Mouse (Mus musculus): Measurements from ENCODE around the gene Mapkbp1. TPM values are rescaled to one million over a fixed set of nuclear protein-coding genes. Genes with fewer than 3 reads are reported as not detected.

Gene Mapkbp1
- polyA plus RNA-seq, 1 experiment from 2014 or later, result 4.7 TPM

DNA sequence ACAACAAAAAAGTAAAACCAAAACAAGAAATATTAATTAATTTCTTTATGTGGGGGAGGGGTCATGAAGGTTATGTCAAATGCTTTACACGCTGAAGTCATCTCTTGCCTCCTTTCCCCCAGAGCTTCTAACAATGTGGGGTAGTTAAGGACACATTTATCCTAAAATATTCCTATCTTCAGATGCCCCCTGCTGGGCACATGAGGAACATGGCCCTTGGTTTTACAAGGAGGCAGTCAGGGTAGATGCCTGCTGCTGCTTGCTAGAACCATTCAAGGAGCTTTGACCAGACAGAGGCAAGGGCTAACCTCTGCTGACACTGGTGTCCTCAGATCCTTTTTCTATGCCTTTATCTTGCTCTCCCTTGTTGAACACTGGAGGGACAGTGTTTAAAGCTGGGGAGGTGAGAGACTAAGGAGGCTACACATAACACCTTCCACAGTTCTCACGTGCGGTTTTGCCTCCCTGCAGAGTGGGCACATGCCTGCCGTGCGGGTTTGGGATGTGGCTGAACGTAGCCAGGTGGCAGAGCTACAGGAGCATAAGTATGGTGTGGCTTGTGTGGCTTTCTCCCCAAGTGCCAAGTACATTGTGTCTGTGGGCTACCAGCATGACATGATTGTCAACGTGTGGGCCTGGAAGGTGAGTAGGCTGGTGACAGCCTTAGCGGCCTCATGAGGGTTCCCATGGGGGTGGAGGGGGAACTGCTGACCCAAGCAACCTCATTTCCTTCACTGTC, 39.1 kb downstream of the Mapkbp1 start:
- Histone ChIP-seq H3K4me3 (no peak overlapping the region), H3K27ac (replicated peaks) (no peak overlapping the region), H3K9ac (replicated peaks) (no peak overlapping the region), H3K9me3 (no peaks in the 10 kb centered on the region), H3K4me1 (no peaks in the 10 kb centered on the region), H3K36me3 (peaks cover 21% of the 10 kb centered on the region), H3K27me3 (no peaks in the 10 kb centered on the region), H3K4me2 (replicated peaks) (no peak overlapping the region)
- ATAC-seq (ENCODE audit: low FRiP score, low read depth), result no peak
- 88% methylated on average over 8 of the region's 8 CpGs for WGBS

- Histone ChIP-seq H3K4me2 (replicated peaks) (no peak overlapping the region), H3K27me3 (no peaks in the 10 kb centered on the region), H3K9me3 (no peaks in the 10 kb centered on the region), H3K4me1 (no peaks in the 10 kb centered on the region), H3K4me3 (no peak overlapping the region), H3K36me3 (peaks cover 33% of the 10 kb centered on the region), H3K27ac (replicated peaks) (no peak overlapping the region), H3K9ac (replicated peaks) (0 out of 2 replicates have a peak overlapping the region, but pooled peaks have one; percentile 6)
- 88% methylated on average over 13 of the region's 13 CpGs for whole genome bisulfite sequencing
- ATAC-seq (ENCODE audit: low FRiP score, low read depth), result no peak
These were observed 40.4 kb downstream of the Mapkbp1 start for GRCm38 (mm10) chr2:120012924-120013323.

DNA sequence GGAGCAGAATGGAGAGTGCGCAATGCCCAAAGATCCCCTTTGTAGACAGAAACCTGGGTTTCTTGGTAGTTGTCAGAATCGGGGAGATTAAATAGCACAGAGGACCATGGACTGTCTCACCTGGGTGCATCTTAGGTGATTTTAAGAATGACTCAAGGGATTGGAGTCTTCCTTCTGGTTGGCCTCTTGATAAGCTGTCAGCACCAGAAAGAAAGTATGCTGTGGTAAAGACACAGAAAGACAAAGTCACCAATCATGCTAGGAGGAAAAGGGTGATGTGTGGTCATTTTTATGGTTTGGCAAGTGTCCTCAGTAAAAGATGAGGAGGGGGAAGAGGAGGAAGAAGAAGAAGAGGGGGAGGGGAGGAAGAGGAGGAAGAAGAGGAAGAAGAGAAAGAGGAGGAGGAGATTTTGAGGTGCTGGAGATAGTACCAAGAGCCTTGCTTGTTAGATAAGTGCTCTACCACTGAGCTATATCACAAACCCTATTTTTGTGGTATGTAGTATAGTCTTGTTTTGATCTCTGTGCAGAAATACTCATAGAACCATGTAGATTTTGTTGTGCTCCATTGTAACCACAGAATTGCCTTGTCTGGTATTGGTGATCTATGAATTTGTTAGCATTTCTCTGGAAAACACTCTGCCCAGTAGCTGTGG, 41.5 kb downstream of the Mapkbp1 start:
- Histone ChIP-seq H3K27me3 (no peaks in the 10 kb centered on the region), H3K4me1 (no peaks in the 10 kb centered on the region), H3K4me2 (replicated peaks) (no peak overlapping the region), H3K4me3 (no peak overlapping the region), H3K36me3 (peaks cover 43% of the 10 kb centered on the region), H3K9me3 (no peaks in the 10 kb centered on the region), H3K27ac (replicated peaks) (no peak overlapping the region), H3K9ac (replicated peaks) (no peak overlapping the region)
- 93% methylated on average over 2 of the region's 2 CpGs for WGBS
- ATAC-seq (ENCODE audit: low FRiP score, low read depth), result no peak

DNA sequence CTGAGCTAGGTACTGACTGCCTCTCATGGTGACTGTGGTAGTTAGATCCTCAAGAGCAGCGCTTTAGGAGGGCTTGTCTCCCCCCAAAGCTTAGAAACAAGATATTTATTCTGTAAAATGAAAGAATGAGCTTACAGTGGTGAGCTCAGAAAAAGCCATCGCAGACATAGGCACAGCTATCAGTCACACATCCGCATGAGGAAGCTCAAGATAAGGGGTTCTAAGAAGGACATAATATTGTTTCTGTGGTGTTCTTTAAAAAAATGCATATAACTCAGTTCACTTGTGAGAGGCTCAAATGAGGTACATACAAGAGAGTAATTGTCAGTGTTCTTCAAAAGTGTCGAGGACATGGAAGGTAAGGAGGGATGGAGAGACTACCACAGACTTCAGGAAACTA, 43.4 kb downstream of the Mapkbp1 start:
- ATAC-seq (ENCODE audit: low FRiP score, low read depth), result no peak
- H3K27me3 ChIP-seq, result no peaks in the 10 kb centered on the region
- no peak overlapping the region for H3K27ac ChIP-seq (replicated peaks)
- WGBS, result 94% methylated on average over 4 of the region's 4 CpGs
- no peak overlapping the region for H3K4me2 ChIP-seq (replicated peaks)
- peaks cover 58% of the 10 kb centered on the region for H3K36me3 ChIP-seq
- H3K4me3 ChIP-seq, result no peak overlapping the region
- no peaks in the 10 kb centered on the region for H3K9me3 ChIP-seq
- H3K9ac ChIP-seq (replicated peaks), result no peak overlapping the region
- no peaks in the 10 kb centered on the region for H3K4me1 ChIP-seq

GRCm38 (mm10) chr2:120017599-120017998, 45.1 kb downstream of the Mapkbp1 start:
- Histone ChIP-seq H3K4me3 (no peak overlapping the region), H3K4me2 (replicated peaks) (no peak overlapping the region), H3K27ac (replicated peaks) (no peak overlapping the region), H3K36me3 (peaks cover 74% of the 10 kb centered on the region), H3K9ac (replicated peaks) (no peak overlapping the region), H3K4me1 (no peaks in the 10 kb centered on the region), H3K27me3 (no peaks in the 10 kb centered on the region), H3K9me3 (no peaks in the 10 kb centered on the region)
- ATAC-seq (ENCODE audit: low FRiP score, low read depth), result no peak
- 90% methylated on average over 12 of the region's 12 CpGs for WGBS

DNA sequence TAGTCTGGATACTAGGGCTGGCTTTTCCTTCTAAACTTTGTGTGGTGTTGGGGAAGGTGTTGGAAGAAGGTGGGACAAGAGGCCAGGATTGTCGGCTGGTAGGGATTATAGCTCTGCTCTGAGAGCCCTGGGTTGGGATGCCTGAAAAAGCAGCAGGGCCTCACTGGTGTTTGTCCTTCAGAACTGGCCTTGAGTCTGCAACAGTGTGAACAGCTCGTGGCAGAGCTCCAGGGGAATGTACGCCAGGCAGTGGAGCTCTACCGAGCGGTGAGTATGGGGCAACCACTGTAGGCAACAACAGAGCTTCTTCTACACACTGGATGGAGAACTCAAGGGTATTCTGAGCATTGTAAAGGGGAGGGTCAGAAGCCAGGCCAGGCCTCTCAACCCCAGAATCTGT, 51.8 kb downstream of the Mapkbp1 start:
- no peaks in the 10 kb centered on the region for H3K27me3 ChIP-seq
- no peaks in the 10 kb centered on the region for H3K9me3 ChIP-seq
- 92% methylated on average over 5 of the region's 5 CpGs for WGBS
- peaks cover 60% of the 10 kb centered on the region for H3K36me3 ChIP-seq
- no peak overlapping the region for H3K4me2 ChIP-seq (replicated peaks)
- H3K4me3 ChIP-seq, result no peak overlapping the region
- H3K27ac ChIP-seq (replicated peaks), result no peak overlapping the region
- peaks cover 12% of the 10 kb centered on the region for H3K4me1 ChIP-seq
- no peak for ATAC-seq (ENCODE audit: low FRiP score, low read depth)
- H3K9ac ChIP-seq (replicated peaks), result no peak overlapping the region

GRCm38 (mm10) chr2:120026984-120027949, 54.8 kb downstream of the Mapkbp1 start, which contains the start of the genes Jmjd7 and Gm28042:
Gene Jmjd7, plus strand, starts transcription at chr2:120027483.
Gene Gm28042, plus strand, starts transcription at chr2:120027493.
- Histone ChIP-seq H3K27me3 (no peaks in the 10 kb centered on the region), H3K9ac (replicated peaks) (peak within 1 kb of the TSS; percentile 84), H3K4me3 (peak within 1 kb of the TSS; percentile 86), H3K9me3 (no peaks in the 10 kb centered on the region), H3K27ac (replicated peaks) (peak within 1 kb of the TSS; percentile 79), H3K4me1 (peaks cover 12% of the 10 kb centered on the region), H3K4me2 (replicated peaks) (peak within 1 kb of the TSS; percentile 58), H3K36me3 (peaks cover 53% of the 10 kb centered on the region)
- WGBS, result 6% methylated on average over 50 of the region's 50 CpGs
- peak; percentile 87 for ATAC-seq (ENCODE audit: low FRiP score, low read depth)

DNA sequence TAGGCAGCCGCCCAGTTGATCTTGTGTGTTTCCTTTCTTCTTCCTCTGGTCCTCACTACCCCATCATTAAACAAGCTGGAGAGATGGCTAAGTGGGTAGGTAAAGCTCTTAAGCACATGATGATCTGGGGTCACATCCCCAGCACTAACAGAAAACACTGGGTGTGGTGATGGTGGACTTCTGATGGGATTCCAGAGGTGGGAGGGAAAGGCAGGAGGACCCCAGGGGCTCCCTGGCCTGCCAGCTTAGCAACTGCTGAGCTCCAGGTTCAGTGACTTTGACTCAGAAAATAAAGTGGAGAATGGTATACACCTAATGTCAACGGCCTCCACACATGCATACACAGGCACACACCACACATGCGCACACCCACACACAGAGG, 55.4 kb downstream of the Mapkbp1 start:
- peak overlapping the region; percentile 86 for H3K4me3 ChIP-seq
- 48% methylated on average over 3 of the region's 3 CpGs for WGBS
- peak overlapping the region; percentile 79 for H3K27ac ChIP-seq (replicated peaks)
- ATAC-seq (ENCODE audit: low FRiP score, low read depth), result 0 out of 2 replicates have a peak, but pooled peaks have one; percentile 31
- H3K9ac ChIP-seq (replicated peaks), result peak overlapping the region; percentile 84
- H3K9me3 ChIP-seq, result no peaks in the 10 kb centered on the region
- H3K36me3 ChIP-seq, result peaks cover 53% of the 10 kb centered on the region
- H3K27me3 ChIP-seq, result no peaks in the 10 kb centered on the region
- H3K4me1 ChIP-seq, result peaks cover 12% of the 10 kb centered on the region
- H3K4me2 ChIP-seq (replicated peaks), result peak overlapping the region; percentile 58

GRCm38 (mm10) chr2:120030380-120030779, 57.9 kb downstream of the Mapkbp1 start:
- Histone ChIP-seq H3K27ac (replicated peaks) (no peak overlapping the region), H3K4me1 (peaks cover 12% of the 10 kb centered on the region), H3K4me2 (replicated peaks) (no peak overlapping the region), H3K27me3 (no peaks in the 10 kb centered on the region), H3K9me3 (no peaks in the 10 kb centered on the region), H3K36me3 (peaks cover 44% of the 10 kb centered on the region), H3K9ac (replicated peaks) (no peak overlapping the region), H3K4me3 (no peak overlapping the region)
- 95% methylated on average over 8 of the region's 8 CpGs for WGBS
- no peak for ATAC-seq (ENCODE audit: low FRiP score, low read depth)

DNA sequence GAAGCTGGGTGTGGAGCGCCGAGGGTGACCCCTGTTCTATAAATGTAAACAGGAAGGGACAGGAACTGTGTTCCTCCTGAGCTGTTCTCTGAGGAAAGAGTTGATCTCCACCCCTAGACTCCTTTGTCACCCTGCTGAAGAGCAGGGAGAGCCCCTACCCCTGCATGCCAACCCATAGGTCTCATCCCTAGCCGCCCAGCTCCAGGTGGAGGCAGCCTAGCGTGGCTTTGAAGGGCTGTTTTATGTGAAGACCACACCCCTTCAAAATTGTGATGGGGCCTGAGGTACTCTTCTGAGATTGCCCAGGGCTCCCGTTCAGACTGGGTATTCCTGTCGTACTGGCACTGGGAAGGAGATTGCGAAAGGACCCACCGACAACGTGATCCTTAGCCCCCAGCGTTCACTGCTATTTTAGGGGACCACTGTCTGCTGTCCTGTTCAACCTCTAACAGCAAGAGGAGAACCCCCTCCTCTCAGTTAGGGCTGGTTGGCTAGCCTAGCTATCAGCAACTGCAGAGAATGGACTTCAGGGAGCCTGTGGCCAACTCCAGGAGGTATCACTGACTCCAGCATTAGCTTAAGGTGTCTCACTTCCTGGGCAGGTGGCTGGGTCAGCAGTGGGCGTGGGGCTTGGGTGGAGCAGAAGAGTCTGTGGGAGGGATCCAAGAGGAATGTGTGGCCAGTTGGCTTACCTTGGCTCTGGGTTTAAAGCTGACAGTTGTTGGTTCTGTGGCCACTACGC, 60.4 kb downstream of the Mapkbp1 start, which contains the start of gene Pla2g4b:
Gene Pla2g4b (plus strand): TSS at position 692 of the 742 bp plus-strand sequence.
- Histone ChIP-seq H3K9ac (replicated peaks) (no peak within 1 kb of the TSS), H3K36me3 (peaks cover 67% of the 10 kb centered on the region), H3K4me1 (peaks cover 7% of the 10 kb centered on the region), H3K9me3 (no peaks in the 10 kb centered on the region), H3K4me2 (replicated peaks) (no peak within 1 kb of the TSS), H3K27me3 (no peaks in the 10 kb centered on the region), H3K4me3 (no peak within 1 kb of the TSS), H3K27ac (replicated peaks) (no peak within 1 kb of the TSS)
- no peak for ATAC-seq (ENCODE audit: low FRiP score, low read depth)
- 92% methylated on average over 12 of the region's 12 CpGs for WGBS

DNA sequence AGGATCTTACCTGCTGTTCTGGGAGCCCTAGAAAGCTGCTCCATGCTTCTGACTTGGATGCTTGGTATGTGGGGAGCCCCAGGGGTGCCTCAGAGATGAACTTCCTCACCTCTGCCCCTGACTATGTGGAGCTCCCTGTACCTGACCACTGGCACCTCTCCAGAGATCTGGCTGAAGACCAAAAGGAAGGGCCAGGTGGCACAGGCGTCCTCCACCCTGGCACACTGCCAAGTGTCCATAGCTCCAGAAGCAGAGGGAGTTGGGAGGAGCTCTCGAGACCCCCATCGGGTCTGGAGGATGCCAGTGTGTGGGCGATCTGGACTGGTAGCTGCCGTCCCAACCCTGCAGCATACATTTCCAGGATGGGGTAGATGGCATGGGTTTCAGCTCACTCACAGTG, 61.2 kb downstream of the Mapkbp1 start:
- ATAC-seq (ENCODE audit: low FRiP score, low read depth), result no peak
- Histone ChIP-seq H3K4me2 (replicated peaks) (no peak overlapping the region), H3K4me3 (no peak overlapping the region), H3K27me3 (no peaks in the 10 kb centered on the region), H3K4me1 (no peaks in the 10 kb centered on the region), H3K36me3 (peaks cover 75% of the 10 kb centered on the region), H3K9ac (replicated peaks) (no peak overlapping the region), H3K9me3 (no peaks in the 10 kb centered on the region), H3K27ac (replicated peaks) (no peak overlapping the region)
- 87% methylated on average over 5 of the region's 5 CpGs for WGBS

All from midbrain, embryonic 12.5 days (tissue).